Mouse (Mus musculus): ENCODE data around the gene Copz2.
A peak's percentile ranks its signal among the peaks of the same experiment; 100 is the strongest.
"Not testable (repeated sequence)": the region's sequence is repeated elsewhere in the genome, so short reads cannot be mapped to it uniquely, and the experiment has no call there.

The Copz2 gene

DNA sequence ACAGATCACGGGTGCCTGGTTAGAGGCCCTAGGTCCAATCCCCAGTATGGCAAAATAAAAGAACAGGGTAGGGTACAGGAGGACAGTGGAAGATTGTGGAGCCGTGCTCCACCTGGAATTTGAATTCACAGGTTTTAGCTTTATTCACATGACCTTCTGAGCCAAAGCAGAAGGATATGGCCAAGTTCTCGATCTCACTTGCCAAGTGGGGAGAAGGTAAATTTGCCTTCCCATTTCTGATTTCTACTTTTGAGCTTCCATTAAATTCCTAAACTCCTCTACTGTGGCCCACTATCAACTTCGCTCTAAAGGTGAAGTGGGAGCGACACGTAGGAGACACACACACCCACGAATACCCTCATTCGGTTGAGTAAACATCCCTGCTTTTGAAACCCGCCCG lies 20.8 kb upstream of the Copz2 start:
- no peak for DNase-seq (ENCODE audit: low spot score in 2 of 2)

DNA sequence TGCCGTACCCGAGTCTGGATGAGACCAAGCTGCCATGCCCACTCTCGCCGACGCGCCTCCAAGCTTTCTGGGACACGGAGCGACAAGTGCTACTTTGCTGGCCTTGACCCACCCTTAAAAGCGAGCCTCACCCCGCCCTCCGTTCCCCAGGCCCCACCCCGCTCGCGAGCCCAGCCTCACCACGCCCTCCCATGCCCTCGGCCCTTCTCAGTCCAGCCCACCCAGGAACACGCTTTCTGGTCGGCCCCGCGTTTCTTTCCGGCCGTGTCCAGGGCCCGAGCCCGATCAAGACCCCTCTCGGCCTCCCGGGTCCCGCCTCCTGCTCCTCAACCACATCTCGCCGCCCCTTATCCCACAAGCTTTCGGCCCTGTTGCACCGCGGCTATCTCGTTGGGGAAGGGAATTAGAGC lies 20.3 kb upstream of the Copz2 start:
- DNase-seq (ENCODE audit: low spot score in 2 of 2), result peak in 1 of 2 experiments; percentile 68

DNA sequence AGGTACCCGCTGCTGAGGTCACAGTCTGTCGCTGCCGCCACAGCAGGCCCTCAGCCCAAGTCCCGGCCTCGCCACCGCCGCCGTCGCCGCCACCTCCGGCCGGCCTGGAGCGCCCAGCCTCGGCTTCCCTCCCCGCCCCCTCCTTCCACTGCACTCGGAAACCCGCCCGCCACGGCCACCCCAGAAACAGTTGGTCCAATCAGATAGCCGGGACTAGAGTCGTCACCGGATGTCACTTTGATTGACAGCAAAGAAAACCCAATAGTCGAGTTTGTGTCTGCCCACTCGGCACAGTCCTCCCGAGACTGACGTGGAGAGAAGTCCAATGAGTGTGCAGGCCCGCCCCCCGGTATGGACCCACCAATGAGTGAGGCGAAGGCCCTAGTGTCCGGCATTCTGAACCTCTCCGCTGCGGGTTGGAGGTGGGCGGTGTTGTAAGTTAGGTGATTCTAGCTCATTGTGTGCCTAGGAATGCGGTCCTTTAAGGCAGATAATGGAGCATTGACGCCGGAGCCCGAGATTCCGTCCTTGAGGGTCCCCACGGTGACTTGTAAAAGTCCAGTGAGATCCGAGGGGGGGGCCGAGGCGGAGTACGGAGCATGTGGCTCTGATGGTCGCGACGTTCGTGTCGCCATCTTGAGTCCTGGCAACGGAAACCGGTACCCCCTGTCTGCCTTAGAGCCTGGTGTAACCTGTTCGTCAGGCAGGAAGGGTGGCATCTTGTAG lies 19.7 kb upstream of the Copz2 start, which contains the start of gene Nfe2l1:
Gene Nfe2l1, minus strand, starts transcription at position 156 of the 726 bp plus-strand sequence.
- DNase-seq (ENCODE audit: low spot score in 2 of 2), result peak; percentile 98 to 99

DNA sequence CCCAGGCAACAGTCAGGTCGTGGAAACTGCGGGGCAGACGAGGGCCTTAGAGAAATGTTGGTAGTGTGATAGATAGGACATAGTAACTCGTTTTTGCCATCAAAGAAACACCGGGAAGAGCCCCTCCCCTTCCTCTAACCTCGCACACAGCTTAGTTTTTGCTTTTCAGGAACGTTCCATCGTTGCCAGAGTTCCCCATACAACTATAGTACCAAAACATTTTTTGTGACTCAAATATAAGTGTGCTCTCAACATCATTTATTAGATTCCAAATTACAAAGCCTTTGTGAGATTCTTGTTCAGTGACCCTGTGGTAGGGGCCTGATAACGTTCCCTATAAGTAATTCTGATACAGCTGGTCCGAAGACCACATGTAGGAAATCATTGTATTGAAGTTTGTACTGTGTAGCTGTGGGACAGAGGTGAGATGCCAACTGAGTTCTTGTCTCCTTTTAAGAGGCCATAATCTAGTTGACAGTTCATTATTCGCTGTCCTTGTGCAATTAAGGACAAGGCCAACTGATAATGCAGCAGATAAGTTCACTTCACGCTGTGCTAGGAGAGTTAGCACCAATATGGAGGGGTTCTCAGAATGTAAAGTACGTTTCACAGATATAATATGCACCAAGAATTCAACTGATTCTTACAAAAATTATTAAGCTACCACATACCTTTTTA lies 19.0 kb upstream of the Copz2 start:
- no peak for DNase-seq (ENCODE audit: low spot score in 2 of 2)

DNA sequence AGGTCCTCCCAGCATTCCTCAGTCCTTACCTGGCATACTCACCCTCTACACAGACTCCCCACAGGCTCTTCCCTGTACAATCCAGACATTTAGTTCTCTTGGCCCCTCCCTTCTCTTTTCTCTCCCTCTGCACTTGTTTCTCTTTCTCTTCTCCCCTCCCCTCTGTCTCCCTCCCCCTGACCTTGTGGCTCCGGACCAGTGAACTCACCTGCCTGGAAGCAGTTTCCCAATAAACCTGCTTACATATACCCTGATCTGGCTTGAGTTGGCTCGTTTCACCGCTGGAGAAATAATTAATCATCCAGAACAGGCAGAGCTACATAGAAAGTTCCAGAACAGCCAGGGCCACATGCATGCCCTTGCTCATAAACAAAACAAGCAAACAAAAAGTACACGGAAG lies 18.2 kb upstream of the Copz2 start:
- no peak for DNase-seq (ENCODE audit: low spot score in 2 of 2)

DNA sequence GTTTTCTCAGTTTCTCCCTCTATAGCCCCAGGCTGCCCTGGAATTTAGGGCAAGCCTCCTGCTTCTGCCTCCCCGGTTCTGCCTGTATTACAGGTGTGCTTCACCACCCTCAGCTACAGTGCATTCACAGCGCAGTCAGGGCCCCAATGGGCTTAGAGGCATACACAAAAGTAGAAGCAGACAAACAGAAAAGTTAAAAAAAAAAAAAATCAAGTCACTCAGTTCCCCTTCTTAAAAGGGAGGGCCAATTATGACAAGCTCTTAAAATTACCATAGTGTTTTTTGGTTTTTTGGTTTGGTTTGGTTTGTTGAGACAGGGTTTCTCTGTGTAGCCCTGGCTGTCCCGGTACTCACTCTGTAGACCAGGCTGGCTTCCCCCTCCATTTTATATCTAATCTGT lies 17.1 kb upstream of the Copz2 start:
- no peak for DNase-seq (ENCODE audit: low spot score in 2 of 2)

DNA sequence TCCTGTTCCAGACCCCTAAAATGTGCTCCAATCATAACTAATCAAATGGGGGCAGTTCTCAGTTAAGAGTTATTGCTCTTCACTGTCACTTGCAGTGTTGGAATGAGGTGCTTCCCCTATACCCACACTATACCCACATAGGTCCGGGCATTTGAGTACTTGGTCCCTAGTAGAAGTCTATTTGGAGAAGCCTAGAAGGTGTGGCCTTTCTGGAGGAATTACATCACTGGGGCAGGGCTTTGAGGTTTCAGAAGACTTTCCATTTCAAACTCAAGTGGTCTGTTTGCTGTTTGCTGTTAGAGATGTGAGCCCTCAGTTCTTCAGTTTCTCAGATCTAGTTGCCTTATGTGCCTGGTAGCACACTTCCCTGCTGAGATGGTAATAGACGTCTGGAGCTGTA lies 16.7 kb upstream of the Copz2 start:
- DNase-seq (ENCODE audit: low spot score in 2 of 2), result no peak

DNA sequence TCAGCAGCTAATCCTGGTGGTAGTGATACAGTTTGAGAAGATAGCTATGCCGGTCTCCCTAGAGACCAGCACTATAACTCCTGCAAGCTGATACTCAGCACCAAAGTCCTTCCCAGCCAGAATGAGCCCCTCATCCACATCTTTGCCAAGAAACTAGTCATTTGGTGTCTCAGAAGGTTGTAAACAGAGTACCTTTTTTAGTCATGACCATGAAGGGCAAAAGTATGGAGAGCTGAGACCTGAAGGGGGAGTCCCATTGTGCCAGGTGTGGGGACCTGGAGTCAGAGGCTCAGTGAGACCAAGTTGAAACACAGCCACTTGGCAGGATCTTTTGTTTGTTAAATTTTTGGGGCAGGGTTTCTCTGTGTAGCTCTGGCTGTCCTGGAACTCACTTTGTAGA lies 15.5 kb upstream of the Copz2 start:
- no peak for DNase-seq (ENCODE audit: low spot score in 2 of 2)

DNA sequence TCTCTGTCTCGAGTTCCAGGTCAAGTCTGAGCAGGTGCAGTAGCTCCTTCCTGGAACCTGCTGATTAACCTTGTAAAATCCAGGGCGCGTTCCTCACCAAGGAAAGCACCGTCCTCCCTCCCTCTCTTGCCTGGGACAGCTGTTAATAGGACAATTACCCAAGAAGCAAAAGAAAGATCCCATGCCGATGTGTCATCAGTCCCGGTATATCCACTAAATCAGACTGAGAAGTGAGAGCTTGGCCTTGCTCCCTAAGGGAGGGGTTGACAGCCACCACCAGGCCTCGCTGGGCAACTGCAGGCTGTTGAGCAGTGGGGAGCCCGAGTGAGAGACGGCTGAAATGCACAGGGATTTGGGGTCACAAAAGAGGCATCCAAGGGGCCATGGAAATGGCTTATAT lies 12.4 kb upstream of the Copz2 start:
- DNase-seq (ENCODE audit: low spot score in 2 of 2), result no peak

DNA sequence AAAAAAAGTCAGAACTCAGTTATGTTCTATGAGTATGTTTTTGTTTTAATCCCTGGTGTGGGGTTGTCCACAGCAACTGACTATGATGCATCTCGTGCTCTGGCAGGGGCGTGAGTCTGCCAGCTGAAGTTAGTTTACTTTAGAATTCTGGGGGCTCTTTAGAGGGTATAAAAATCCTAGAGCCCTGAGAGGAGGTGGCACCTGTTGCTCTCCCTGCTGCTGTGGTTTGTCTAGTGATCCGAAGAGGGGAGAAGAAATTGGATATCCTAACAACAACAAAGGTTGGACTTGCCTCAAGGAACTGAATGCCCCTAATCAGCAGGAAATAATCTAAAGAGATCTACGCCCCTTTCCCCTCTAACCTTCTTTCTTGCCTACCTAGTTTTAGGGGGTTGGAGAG lies 11.3 kb upstream of the Copz2 start:
- no peak for DNase-seq (ENCODE audit: low spot score in 2 of 2)

DNA sequence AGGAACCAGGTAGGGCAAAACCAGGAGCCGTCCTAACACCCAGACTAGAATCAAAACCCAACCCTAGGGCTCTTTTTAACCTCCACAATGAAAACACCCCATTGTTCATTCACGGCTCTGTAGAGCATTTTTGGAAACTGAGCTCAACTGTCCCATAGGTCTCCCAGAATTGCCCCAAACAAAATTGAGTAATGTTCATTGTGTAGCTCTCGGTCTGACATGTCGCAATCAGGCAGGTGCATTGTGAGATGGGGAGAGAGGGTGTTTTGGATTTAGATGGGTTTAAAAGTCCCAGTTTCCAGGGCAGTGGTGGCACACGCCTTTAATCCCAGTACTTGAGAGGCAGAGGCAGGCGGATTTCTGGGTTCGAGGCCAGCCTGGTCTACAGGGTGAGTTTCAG lies 10.2 kb upstream of the Copz2 start:
- DNase-seq (ENCODE audit: low spot score in 2 of 2), result no peak

DNA sequence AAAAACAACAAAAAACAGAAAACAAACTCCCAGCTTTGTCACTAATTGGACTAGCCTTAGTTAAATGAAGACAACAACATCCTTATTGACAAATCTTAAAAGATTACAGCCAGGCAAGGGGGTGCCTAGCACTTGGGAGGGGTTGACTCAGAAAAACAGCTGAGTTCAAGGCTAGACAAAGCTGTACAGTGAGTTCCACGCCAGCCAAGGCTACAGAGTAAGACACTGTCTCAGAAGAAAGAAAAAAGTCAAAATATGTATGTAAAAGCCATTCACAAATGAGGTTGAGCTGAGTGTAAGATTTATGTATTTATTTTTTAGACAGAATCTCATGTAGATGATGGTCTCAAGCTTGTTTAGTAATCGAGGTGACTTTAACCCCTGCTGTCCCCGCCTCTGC lies 9.8 kb upstream of the Copz2 start:
- no peak for DNase-seq (ENCODE audit: low spot score in 2 of 2)

DNA sequence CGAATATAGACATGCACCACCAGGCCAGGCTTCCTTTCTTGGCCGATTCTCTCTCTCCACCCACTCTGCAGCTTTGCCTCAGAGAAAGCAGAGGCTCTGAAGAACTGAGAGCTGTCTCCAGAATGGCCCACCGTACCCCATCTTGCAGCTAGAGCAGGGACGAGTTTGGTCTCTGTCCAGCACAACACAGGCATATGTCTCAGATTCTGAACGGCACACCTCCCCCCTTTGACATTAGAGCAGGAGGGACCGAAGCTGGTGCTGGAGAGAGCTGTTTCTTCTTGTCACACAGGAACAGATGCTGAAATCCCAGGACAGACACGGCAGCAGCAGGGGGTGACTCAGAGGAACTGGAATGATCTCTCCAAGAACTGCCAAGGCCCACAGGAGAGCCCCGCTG lies 9.4 kb upstream of the Copz2 start:
- peak; percentile 78 to 79 for DNase-seq (ENCODE audit: low spot score in 2 of 2)

DNA sequence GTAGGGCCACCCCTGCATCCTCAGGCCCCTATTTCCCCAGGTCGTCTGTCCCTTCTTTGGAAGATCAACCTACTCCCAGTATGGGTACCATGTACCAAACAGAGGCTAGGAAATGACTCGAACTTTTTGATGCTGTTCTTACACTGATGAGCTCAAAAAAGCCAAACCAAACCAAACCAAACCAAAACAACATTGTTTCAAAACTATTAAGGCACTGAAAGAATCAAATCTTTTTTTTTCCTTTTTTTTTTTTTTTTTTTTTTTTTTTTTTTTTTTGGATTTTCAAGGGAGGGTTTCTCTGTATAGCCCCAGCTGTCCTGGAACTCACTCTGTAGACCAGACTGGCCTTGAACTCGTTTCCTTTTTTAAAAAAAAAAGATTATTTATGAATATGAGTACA lies 6.0 kb upstream of the Copz2 start:
- no peak for DNase-seq (ENCODE audit: low spot score in 2 of 2)

DNA sequence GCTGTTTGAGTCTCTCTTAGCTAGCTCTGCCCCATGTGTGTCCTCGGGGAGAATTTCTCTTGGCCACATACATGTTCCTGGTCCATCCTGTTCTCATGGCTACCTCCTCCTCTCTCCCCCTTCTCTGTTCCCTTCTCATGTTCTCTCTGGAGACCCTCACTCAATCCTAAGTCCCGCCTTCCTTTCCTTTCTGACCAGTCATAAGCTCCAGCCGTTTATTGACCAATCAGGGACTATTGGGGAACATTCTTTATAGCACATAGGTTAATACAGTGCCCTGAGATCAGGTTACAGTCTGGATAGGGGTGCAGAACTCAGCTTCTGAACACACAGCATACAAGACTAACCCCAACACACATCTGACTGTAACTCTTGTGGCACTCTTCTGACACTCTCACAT lies 2.4 kb upstream of the Copz2 start:
- no peak for DNase-seq (ENCODE audit: low spot score in 2 of 2)

DNA sequence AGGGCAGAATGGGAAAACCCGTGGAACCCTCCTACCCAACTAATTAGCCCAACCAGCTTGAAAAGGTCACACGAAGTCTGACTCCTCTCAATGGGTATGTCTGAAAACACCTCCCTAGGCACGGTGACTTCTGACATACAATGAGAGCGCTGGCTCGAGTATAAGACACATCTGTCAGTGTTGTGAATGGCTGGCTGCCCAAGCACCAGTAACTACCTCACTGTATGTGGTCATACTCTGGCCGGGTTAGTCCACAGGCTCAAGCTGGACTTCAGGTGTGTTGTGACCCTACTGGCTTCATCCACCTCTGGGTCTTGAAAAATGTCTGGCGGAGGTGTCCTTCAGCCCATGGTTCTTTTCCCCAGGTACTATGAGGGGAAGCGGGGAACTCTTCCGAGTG lies 976 bp upstream of the Copz2 start:
- no peak for DNase-seq (ENCODE audit: low spot score in 2 of 2)

DNA sequence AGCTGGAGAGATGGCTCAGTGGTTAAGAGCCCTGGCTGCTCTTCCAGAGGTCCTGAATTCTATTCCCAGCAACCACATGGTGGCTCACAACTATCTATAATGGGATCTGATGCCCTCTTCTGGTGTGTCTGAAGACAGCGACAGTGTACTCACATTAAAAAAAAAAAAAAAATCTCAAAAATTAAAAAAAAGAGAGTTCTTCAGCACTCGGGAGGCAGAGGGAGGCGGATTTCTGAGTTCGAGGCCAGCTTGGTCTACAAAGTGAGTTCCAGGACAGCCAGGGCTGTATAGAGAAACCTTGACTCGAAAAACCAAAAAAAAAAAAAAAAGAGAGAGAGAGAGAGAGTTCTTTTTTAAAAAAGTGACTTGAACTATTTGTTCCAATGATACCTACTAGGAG lies 525 bp upstream of the Copz2 start:
- not testable (repeated sequence) for DNase-seq (ENCODE audit: low spot score in 2 of 2)

DNA sequence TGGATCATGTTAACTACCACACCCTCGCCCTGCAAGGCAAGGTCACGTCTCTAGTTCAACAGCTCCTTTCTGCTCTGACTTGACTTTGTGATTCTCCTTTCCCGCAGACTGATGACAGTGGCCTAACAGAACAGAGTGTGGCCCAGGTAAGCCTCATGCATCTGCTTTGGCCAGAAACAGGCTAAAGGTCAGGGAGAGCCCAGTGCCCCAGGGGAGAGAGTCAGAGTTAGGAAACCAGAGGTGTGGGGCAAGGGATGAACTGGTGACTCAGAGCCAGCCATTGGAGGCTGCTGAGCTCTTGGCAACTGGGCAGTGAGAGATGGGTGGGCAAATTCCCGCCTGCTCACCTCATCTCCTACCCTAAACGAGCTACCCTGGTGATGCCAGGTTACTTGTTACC lies 7.8 kb downstream of the Copz2 start:
- DNase-seq (ENCODE audit: low spot score in 2 of 2), result no peak

DNA sequence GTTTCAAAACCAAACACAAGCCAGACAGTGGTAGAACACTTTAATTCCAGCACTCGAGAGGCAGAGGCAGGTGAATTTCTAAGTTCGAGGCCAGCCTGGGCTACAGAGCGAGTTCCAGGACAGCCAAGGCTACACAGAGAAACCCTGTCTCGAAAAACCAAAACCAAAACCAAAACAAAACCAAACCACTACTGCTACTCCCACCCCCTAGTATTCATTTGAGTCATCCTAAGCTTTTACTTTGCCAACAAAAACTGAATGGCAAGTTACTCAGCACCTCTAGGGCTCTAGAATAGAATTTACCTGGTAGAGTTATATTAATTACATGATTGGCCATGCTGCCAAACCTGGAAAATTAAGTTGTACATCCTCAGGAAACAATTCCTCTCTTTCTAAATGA lies 10.0 kb downstream of the Copz2 start:
- no peak for DNase-seq (ENCODE audit: low spot score in 2 of 2)

DNA sequence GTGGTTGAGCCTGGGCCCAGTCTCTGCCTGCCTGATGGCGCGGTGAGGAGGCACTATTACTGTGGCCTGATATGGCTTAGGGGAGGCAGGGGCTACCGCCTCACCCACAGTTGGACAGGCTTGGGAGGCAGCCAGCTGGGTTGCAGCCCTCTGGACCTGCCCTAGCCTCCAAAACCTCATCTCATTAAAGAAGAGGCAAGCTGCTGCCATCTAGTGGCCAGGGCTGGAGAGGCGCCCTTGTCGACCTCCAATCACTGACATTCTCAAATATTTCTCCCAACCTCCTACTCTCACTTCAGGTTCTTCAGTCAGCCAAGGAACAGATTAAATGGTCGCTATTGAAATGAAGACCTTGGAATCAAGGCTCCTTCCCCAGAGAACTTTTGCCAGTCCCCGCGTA lies 10.9 kb downstream of the Copz2 start:
- DNase-seq (ENCODE audit: low spot score in 2 of 2), result peak; percentile 70 to 73

DNA sequence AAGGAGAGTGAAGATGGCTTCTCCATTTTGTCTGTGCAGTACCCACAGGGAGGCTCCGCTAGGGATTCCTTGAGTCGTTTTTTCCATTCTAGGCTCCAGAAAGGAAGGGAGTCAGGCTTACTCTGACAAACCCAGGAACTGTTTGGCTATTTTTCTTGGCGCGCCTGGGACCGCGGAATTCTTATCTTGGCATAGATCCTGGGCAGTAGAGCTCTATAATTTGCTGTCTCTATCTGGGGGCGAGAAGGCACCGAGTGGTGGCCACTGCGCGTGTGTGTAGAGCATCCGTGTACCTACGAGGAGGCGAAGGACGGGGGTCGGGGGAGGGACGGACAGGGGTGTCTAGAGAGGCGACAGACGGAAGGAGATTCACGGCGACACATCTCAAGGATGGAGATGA lies 11.8 kb downstream of the Copz2 start:
- peak in 1 of 2 experiments; percentile 43 for DNase-seq (ENCODE audit: low spot score in 2 of 2)

DNA sequence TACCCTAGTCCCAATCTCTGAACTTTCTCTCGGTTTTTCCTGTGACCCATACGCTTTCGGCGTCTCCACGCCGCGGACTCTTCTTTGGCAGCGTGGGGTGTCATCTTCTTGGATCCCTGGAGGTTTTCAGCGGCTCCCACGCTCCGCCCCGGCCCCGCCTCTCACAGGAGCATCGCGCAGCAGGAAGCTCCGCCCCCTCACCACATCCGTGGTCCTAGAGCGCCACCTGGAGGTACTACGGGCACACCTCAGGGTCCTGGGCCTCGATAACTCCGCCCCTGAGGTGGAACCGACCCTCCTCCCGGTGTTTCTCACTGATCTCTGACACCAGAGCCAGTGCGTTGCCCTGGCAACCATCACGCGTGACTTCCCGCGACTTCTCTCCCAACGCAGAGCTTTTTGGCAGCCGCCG lies 12.2 kb downstream of the Copz2 start:
- DNase-seq (ENCODE audit: low spot score in 2 of 2), result peak; percentile 94 to 95

DNA sequence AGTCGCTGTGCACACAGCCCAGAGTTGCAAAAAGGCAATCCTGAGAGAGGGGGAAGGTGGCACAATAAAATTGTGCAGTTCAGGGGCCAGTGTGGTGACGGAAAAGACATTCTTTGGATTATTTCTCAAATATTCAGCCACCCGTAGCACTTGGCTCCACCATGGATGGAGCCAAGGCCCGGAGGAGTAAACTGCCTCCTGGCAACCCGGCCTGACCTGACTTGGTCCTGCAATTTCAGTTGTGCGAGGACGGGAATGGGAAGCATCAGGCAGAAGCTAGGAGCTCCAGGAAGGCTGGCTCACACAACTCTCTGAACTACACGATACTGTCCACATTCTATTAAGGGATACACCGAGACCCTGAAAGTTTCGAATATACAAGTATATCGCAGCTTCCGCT lies 12.9 kb downstream of the Copz2 start:
- DNase-seq (ENCODE audit: low spot score in 2 of 2), result no peak

All from frontal cortex, postnatal 36 days (tissue).